Mouse (Mus musculus) limb, embryonic 15.5 days (tissue): ENCODE measurements around the gene Kcnh1. TPM values are rescaled to one million over a fixed set of nuclear protein-coding genes. Genes with fewer than 3 reads are reported as not detected.

ENCODE experiments used
- ATAC-seq: fragments of 200-750 bp; cut with Nextera tagmentation; 2 replicates; pipeline ENCODE4 v1.8.0; 2017; ENCODE audit warnings: low read depth, moderate TSS enrichment; ENCODE audit not compliant: insufficient number of reproducible peaks, low FRiP score, low TSS enrichment
- H3K27ac ChIP-seq: fragments of 300-500 bp; sonication (generic); 2 replicates; pipeline ENCODE4 v1.5.1; 2015; ENCODE audit warnings: moderate library complexity, mild to moderate bottlenecking, inconsistent platforms
- H3K27me3 ChIP-seq: fragments of 300-500 bp; sonication (generic); 2 replicates; pipeline ENCODE4 v1.6.1; 2015; ENCODE audit warnings: inconsistent platforms
- H3K36me3 ChIP-seq: fragments of 300-500 bp; sonication (generic); 2 replicates; pipeline ENCODE4 v1.6.1; 2015; ENCODE audit warnings: inconsistent platforms
- H3K4me1 ChIP-seq: fragments of 300-500 bp; sonication (generic); 2 replicates; pipeline ENCODE4 v1.6.1; 2015; ENCODE audit warnings: inconsistent platforms
- H3K4me2 ChIP-seq: fragments of 300-500 bp; sonication (generic); 2 replicates; pipeline ENCODE4 v1.6.1; 2015; ENCODE audit warnings: mild to moderate bottlenecking, inconsistent platforms
- H3K4me3 ChIP-seq: fragments of 300-500 bp; sonication (generic); 2 replicates; pipeline ENCODE4 v1.5.1; 2015; ENCODE audit warnings: mild to moderate bottlenecking, inconsistent platforms
- H3K9ac ChIP-seq: fragments of 300-500 bp; sonication (generic); 2 replicates; pipeline ENCODE4 v1.6.1; 2015; ENCODE audit warnings: inconsistent platforms
- H3K9me3 ChIP-seq: fragments of 300-500 bp; sonication (generic); 2 replicates; pipeline ENCODE4 v1.6.1; 2016; ENCODE audit warnings: inconsistent platforms
- WGBS: fragments of 180-500 bp; shearing (Covaris S2); methylation state at CpG from one replicate; pipeline ENCODE4 v1.1.7; 2015; 5-methylcytosine and 5-hydroxymethylcytosine counted together
- polyA plus RNA-seq: library from polyadenylated mRNA; unstranded; fragments of >200 nt; fragmentation: Nextera tagmentation; extraction: Ambion mirVana; gene quantifications from 2 replicates; pipeline ENCODE4 v1.2.1, GENCODE M21; 2015

Kcnh1 gene
- polyA plus RNA-seq, 1 experiment from 2014 or later = 0.61 TPM

DNA sequence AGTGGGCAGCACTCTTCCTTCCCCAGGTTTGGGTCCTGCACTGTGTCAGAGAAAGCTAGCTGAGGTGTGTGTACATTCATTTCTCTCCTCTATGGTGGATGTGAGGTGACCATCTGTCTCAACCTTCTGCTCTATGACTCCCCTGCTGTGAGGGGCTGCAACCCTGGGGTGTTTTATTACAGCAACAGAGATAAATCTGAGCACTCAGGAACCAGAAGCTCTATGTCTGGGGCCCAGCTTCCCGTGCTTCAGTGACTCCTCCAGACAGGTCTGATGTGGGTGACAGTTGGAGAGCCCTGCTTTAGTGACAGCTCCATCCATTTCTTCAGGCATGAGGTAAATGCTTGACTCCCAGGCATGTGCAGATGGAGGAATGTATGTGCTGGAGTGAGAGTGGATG, 12.4 kb downstream of the Kcnh1 start:
- Histone ChIP-seq H3K9ac (no peak overlapping the region), H3K4me2 (no peak overlapping the region), H3K4me1 (no peaks in the 10 kb centered on the region), H3K9me3 (no peaks in the 10 kb centered on the region), H3K4me3 (no peak overlapping the region), H3K27me3 (no peaks in the 10 kb centered on the region), H3K27ac (no peak overlapping the region), H3K36me3 (no peaks in the 10 kb centered on the region)
- 7% methylated on average over 1 of the region's 1 CpGs for whole genome bisulfite sequencing
- no peak for ATAC-seq

GRCm38 (mm10) chr1:192207956-192208355, 17.4 kb downstream of the Kcnh1 start:
- no peaks in the 10 kb centered on the region for H3K4me1 ChIP-seq
- ATAC-seq = no peak
- no peak overlapping the region for H3K4me3 ChIP-seq
- H3K4me2 ChIP-seq = no peak overlapping the region
- no peak overlapping the region for H3K27ac ChIP-seq
- H3K36me3 ChIP-seq = no peaks in the 10 kb centered on the region
- 56% methylated on average over 5 of the region's 5 CpGs for WGBS
- H3K9ac ChIP-seq = no peak overlapping the region
- no peaks in the 10 kb centered on the region for H3K9me3 ChIP-seq
- no peaks in the 10 kb centered on the region for H3K27me3 ChIP-seq

DNA sequence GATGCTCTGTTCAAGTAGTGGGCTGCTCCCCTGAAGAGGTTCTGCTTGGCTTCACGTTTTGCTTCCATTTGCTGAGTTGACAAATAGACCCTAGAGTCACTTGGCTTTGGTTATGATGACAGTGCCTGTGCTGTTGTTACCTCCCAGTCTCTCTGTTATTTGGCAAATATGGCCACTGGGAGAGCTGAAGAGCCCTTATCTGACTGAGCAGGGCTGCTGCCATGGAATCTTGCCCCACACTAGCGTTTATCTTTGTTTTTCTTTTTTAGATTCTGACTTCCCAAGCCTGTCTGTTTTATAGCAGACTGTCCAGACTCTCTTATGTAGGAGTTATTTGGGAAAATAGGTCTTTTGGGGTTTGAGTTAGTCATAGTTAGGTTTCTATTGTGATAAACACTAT, 21.9 kb downstream of the Kcnh1 start:
- Histone ChIP-seq H3K9me3 (no peaks in the 10 kb centered on the region), H3K36me3 (no peaks in the 10 kb centered on the region), H3K4me2 (no peak overlapping the region), H3K9ac (no peak overlapping the region), H3K4me1 (no peaks in the 10 kb centered on the region), H3K27me3 (no peaks in the 10 kb centered on the region), H3K27ac (no peak overlapping the region), H3K4me3 (no peak overlapping the region)
- WGBS = 76% methylated on average over 2 of the region's 2 CpGs
- ATAC-seq = no peak

DNA sequence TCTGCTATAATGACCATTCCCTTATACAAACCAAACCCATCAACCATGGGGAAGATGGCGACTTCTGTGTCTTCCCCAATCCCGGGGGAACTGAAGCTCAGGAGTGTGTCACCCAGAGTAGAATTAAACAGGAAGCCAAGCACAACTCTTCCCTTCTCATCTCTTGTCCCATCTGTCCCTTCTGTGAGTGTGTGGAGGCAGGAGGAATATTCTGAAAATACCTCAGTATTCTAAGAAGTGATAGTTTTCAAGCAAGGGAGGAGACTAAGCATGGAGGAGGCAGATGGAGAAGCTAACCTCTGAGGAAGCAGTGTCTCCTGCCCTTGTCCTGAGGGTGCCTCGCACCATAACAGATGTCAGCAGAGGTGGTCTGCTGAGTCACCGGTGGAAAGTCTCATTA, 24.1 kb downstream of the Kcnh1 start:
- H3K4me2 ChIP-seq = no peak overlapping the region
- WGBS = 94% methylated on average over 4 of the region's 4 CpGs
- H3K36me3 ChIP-seq = no peaks in the 10 kb centered on the region
- H3K4me3 ChIP-seq = no peak overlapping the region
- no peaks in the 10 kb centered on the region for H3K27me3 ChIP-seq
- H3K9ac ChIP-seq = no peak overlapping the region
- H3K4me1 ChIP-seq = no peaks in the 10 kb centered on the region
- H3K27ac ChIP-seq = no peak overlapping the region
- H3K9me3 ChIP-seq = no peaks in the 10 kb centered on the region
- ATAC-seq = no peak

- no peak for ATAC-seq
- no peaks in the 10 kb centered on the region for H3K4me1 ChIP-seq
- H3K36me3 ChIP-seq = no peaks in the 10 kb centered on the region
- no peaks in the 10 kb centered on the region for H3K9me3 ChIP-seq
- no peak overlapping the region for H3K4me2 ChIP-seq
- no peak overlapping the region for H3K27ac ChIP-seq
- H3K9ac ChIP-seq = no peak overlapping the region
- 63% methylated on average over 2 of the region's 2 CpGs for WGBS
- H3K4me3 ChIP-seq = no peak overlapping the region
- H3K27me3 ChIP-seq = no peaks in the 10 kb centered on the region
Measured at GRCm38 (mm10) chr1:192220156-192220555, 29.6 kb downstream of the Kcnh1 start.

- Histone ChIP-seq H3K27me3 (no peaks in the 10 kb centered on the region), H3K27ac (no peak overlapping the region), H3K9ac (no peak overlapping the region), H3K36me3 (no peaks in the 10 kb centered on the region), H3K4me1 (no peaks in the 10 kb centered on the region), H3K4me3 (no peak overlapping the region), H3K4me2 (no peak overlapping the region), H3K9me3 (0 out of 2 replicates have a peak, but pooled peaks cover 4% of the 10 kb centered on the region)
- ATAC-seq = no peak
- 23% methylated on average over 4 of the region's 4 CpGs for WGBS
Measured at GRCm38 (mm10) chr1:192224161-192224560, 33.6 kb downstream of the Kcnh1 start.

- 39% methylated on average over 1 of the region's 1 CpGs for WGBS
- no peaks in the 10 kb centered on the region for H3K27me3 ChIP-seq
- ATAC-seq = no peak
- no peak overlapping the region for H3K27ac ChIP-seq
- no peak overlapping the region for H3K4me2 ChIP-seq
- H3K36me3 ChIP-seq = no peaks in the 10 kb centered on the region
- H3K4me1 ChIP-seq = peaks cover 7% of the 10 kb centered on the region; the same call in 1 of the 2 replicates
- H3K9me3 ChIP-seq = 0 out of 2 replicates have a peak, but pooled peaks cover 3% of the 10 kb centered on the region
- no peak overlapping the region for H3K4me3 ChIP-seq
- no peak overlapping the region for H3K9ac ChIP-seq
Measured at GRCm38 (mm10) chr1:192232696-192233095, 42.1 kb downstream of the Kcnh1 start.

- ATAC-seq = no peak
- Histone ChIP-seq H3K27ac (no peak overlapping the region), H3K27me3 (no peaks in the 10 kb centered on the region), H3K9ac (no peak overlapping the region), H3K9me3 (no peaks in the 10 kb centered on the region), H3K36me3 (no peaks in the 10 kb centered on the region), H3K4me1 (no peaks in the 10 kb centered on the region), H3K4me2 (no peak overlapping the region), H3K4me3 (no peak overlapping the region)
- 68% methylated on average over 3 of the region's 3 CpGs for WGBS
Measured at GRCm38 (mm10) chr1:192246836-192247235, 56.3 kb downstream of the Kcnh1 start.

DNA sequence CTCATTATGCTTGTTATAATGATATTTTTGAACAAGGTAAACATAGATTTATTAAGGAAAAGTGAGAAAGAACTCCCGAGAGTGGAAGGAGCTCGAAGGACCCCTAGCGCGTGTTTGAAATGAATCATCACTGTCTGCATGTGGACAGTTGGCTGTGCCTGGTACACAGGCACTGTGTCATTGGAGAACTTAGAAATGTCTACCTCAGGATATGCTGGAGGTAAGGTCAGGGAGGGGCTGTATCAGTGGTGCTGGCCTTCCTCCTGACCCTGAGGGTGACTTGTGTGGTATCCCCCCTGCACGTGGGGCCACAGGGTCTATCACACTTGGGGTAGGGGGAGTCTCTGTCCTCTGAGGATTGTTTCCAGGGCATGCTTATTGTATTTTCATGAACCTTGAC, 68.6 kb downstream of the Kcnh1 start:
- Histone ChIP-seq H3K36me3 (no peaks in the 10 kb centered on the region), H3K27ac (no peak overlapping the region), H3K4me1 (no peaks in the 10 kb centered on the region), H3K4me2 (no peak overlapping the region), H3K9me3 (no peaks in the 10 kb centered on the region), H3K4me3 (no peak overlapping the region), H3K27me3 (no peaks in the 10 kb centered on the region), H3K9ac (no peak overlapping the region)
- WGBS = 89% methylated on average over 5 of the region's 5 CpGs
- ATAC-seq = no peak

DNA sequence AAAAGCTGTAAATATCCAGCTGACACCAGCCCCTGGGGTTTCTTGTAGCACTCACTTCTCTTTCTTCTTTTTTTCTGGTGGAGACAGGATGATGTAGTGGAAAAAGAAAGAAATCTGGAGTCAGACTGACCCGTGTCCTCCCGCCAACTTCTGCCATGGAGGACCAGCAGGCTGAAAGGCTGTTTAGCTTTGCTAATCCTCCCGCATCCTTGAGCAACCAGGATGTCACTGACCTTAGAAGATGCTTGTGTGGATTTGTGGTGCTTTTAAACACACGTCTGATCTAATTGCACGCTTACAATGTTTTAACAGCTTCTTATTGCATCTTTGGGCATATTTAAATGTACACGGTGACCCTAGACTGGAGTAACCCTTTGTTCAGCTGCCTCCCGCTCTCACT, 69.0 kb downstream of the Kcnh1 start:
- no peaks in the 10 kb centered on the region for H3K36me3 ChIP-seq
- H3K27ac ChIP-seq = no peak overlapping the region
- H3K9ac ChIP-seq = no peak overlapping the region
- H3K4me1 ChIP-seq = no peaks in the 10 kb centered on the region
- H3K4me2 ChIP-seq = no peak overlapping the region
- ATAC-seq = no peak
- 74% methylated on average over 7 of the region's 7 CpGs for WGBS
- H3K27me3 ChIP-seq = no peaks in the 10 kb centered on the region
- no peaks in the 10 kb centered on the region for H3K9me3 ChIP-seq
- no peak overlapping the region for H3K4me3 ChIP-seq

- no peak for ATAC-seq
- WGBS = 93% methylated on average over 1 of the region's 1 CpGs
Measured at GRCm38 (mm10) chr1:192265704-192266103, 75.1 kb downstream of the Kcnh1 start.

GRCm38 (mm10) chr1:192266956-192267355, 76.4 kb downstream of the Kcnh1 start:
- Histone ChIP-seq H3K36me3 (no peaks in the 10 kb centered on the region), H3K9ac (no peak overlapping the region), H3K4me2 (no peak overlapping the region), H3K27me3 (no peaks in the 10 kb centered on the region), H3K4me3 (no peak overlapping the region), H3K4me1 (no peaks in the 10 kb centered on the region), H3K27ac (no peak overlapping the region), H3K9me3 (no peaks in the 10 kb centered on the region)
- WGBS = 87% methylated on average over 6 of the region's 6 CpGs
- no peak for ATAC-seq

More at GRCm38 (mm10) chr1:192265704-192266103, 75.1 kb downstream of the Kcnh1 start:
- no peak overlapping the region for H3K27ac ChIP-seq
- H3K9me3 ChIP-seq = no peaks in the 10 kb centered on the region
- no peaks in the 10 kb centered on the region for H3K4me1 ChIP-seq
- no peaks in the 10 kb centered on the region for H3K36me3 ChIP-seq
- no peak overlapping the region for H3K4me3 ChIP-seq
- H3K27me3 ChIP-seq = no peaks in the 10 kb centered on the region
- H3K4me2 ChIP-seq = no peak overlapping the region
- no peak overlapping the region for H3K9ac ChIP-seq

GRCm38 (mm10) chr1:192268878-192269277, 78.3 kb downstream of the Kcnh1 start:
- 62% methylated on average over 5 of the region's 5 CpGs for WGBS
- Histone ChIP-seq H3K4me3 (no peak overlapping the region), H3K27me3 (no peaks in the 10 kb centered on the region), H3K9me3 (no peaks in the 10 kb centered on the region), H3K4me2 (no peak overlapping the region), H3K4me1 (no peaks in the 10 kb centered on the region), H3K9ac (no peak overlapping the region), H3K36me3 (no peaks in the 10 kb centered on the region), H3K27ac (no peak overlapping the region)
- ATAC-seq = no peak
